Mouse (Mus musculus) thymus, adult 2 months (tissue): ENCODE measurements around the gene St3gal2.

Source experiments
- CTCF ChIP-seq: fragments of 200-500 bp; IDR thresholded peaks from 2 replicates; pipeline ENCODE4 v1.5.1; 2012; ENCODE audit warnings: mild to moderate bottlenecking, control low read depth, low read length, moderate library complexity, borderline replicate concordance; ENCODE audit not compliant: control insufficient read depth, poor library complexity, insufficient read depth; ENCODE audit errors: extremely low read depth
- POLR2A ChIP-seq: fragments of 200-500 bp; IDR thresholded peaks from 2 replicates; pipeline ENCODE4 v1.6.1; 2012; ENCODE audit warnings: mild to moderate bottlenecking, low read length, control low read depth, moderate library complexity; ENCODE audit not compliant: control insufficient read depth, poor library complexity, insufficient read depth; ENCODE audit errors: extremely low read depth

GRCm38 (mm10) chr8:110958135-110958534 lies 38.4 kb downstream of the St3gal2 start:
- TF ChIP-seq POLR2A (no peak), CTCF (no peak)
